Mouse (Mus musculus): ENCODE measurements around the gene Rap2b. TPM values are rescaled to one million over a fixed set of nuclear protein-coding genes. Genes with fewer than 3 reads are reported as not detected.

Rap2b gene
- 6.1 TPM for polyA plus RNA-seq (2017; shearing (Covaris generic))

GRCm38 (mm10) chr3:61361338-61361737 is at the start of gene Rap2b:
TSS of gene Rap2b (plus strand) at chr3:61361638.

GRCm38 (mm10) chr3:61365779-61366373 is 4.4 kb downstream of the Rap2b start, which contains the start of gene B430305J03Rik:
TSS of gene B430305J03Rik (minus strand) at chr3:61365951.

Other genes starting within 250 kb of the Rap2b start
- 1.8 TPM for gene B430305J03Rik, start 4.3 kb downstream of the Rap2b start, polyA plus RNA-seq (2017; shearing (Covaris generic))